Mouse (Mus musculus) liver, embryonic 13.5 days (tissue): ENCODE data around the gene Ddx18. TPM values are rescaled to one million over a fixed set of nuclear protein-coding genes. Genes with fewer than 3 reads are reported as not detected.

Experiments used
- ATAC-seq: fragments of 200-750 bp; cut with Nextera tagmentation; 2 replicates; pipeline ENCODE4 v1.8.0; 2017; ENCODE audit warnings: low read depth, mild to moderate bottlenecking, moderate number of reproducible peaks, moderate library complexity
- DNase-seq: peaks from one replicate; pipeline ENCODE4 v3.0.0; 2022
- H3K27ac ChIP-seq: fragments of 300-500 bp; sonication (generic); 2 replicates; pipeline ENCODE4 v1.5.1; 2015; ENCODE audit warnings: moderate library complexity, mild to moderate bottlenecking, inconsistent platforms
- H3K27me3 ChIP-seq: fragments of 300-500 bp; sonication (generic); 2 replicates; pipeline ENCODE4 v1.6.1; 2015; ENCODE audit warnings: mild to moderate bottlenecking, inconsistent platforms
- H3K36me3 ChIP-seq: fragments of 300-500 bp; sonication (generic); 2 replicates; pipeline ENCODE4 v1.6.1; 2015; ENCODE audit warnings: mild to moderate bottlenecking, inconsistent platforms
- H3K4me1 ChIP-seq: fragments of 300-500 bp; sonication (generic); replicated peaks from 2 replicates; pipeline ENCODE4 v1.6.1; 2015; ENCODE audit warnings: inconsistent platforms
- H3K4me2 ChIP-seq: fragments of 300-500 bp; sonication (generic); 2 replicates; pipeline ENCODE4 v1.6.1; 2015; ENCODE audit warnings: inconsistent platforms, mild to moderate bottlenecking, moderate library complexity
- H3K4me3 ChIP-seq: fragments of 300-500 bp; sonication (generic); replicated peaks from 2 replicates; pipeline ENCODE4 v1.5.1; 2015; ENCODE audit warnings: mild to moderate bottlenecking, inconsistent platforms
- H3K9ac ChIP-seq: fragments of 300-500 bp; sonication (generic); 2 replicates; pipeline ENCODE4 v1.6.1; 2015; ENCODE audit warnings: mild to moderate bottlenecking, inconsistent platforms
- H3K9me3 ChIP-seq: fragments of 300-500 bp; sonication (generic); replicated peaks from 2 replicates; pipeline ENCODE4 v1.6.1; 2016; ENCODE audit warnings: inconsistent platforms
- WGBS: fragments of 180-500 bp; shearing (Covaris S2); methylation state at CpG from one replicate; pipeline ENCODE4 v1.1.7; 2015; ENCODE audit not compliant: insufficient replicate concordance; 5-methylcytosine and 5-hydroxymethylcytosine counted together
- polyA plus RNA-seq: library from polyadenylated mRNA; unstranded; fragments of >200 nt; fragmentation: Nextera tagmentation; extraction: Ambion mirVana; gene quantifications from 2 replicates; pipeline ENCODE4 v1.2.1, GENCODE M21; 2015

Ddx18 gene
- polyA plus RNA-seq, 1 experiment from 2014 or later, result 57.1 TPM

- Histone ChIP-seq H3K4me2 (peak overlapping the region; percentile 36; the same call in 1 of the 2 replicates), H3K9me3 (no peaks in the 10 kb centered on the region), H3K4me3 (no peak overlapping the region), H3K27me3 (peaks cover 33% of the 10 kb centered on the region), H3K36me3 (no peaks in the 10 kb centered on the region), H3K4me1 (no peaks in the 10 kb centered on the region), H3K9ac (no peak overlapping the region), H3K27ac (no peak overlapping the region)
- ATAC-seq, result no peak
- 37% methylated on average over 17 of the region's 17 CpGs for WGBS
- no peak for DNase-seq
Measured at GRCm38 (mm10) chr1:121527061-121527460, 40.7 kb downstream of the Ddx18 start.

GRCm38 (mm10) chr1:121518609-121519008 lies 49.2 kb downstream of the Ddx18 start:
- no peaks in the 10 kb centered on the region for H3K4me1 ChIP-seq
- H3K9ac ChIP-seq, result no peak overlapping the region
- no peak overlapping the region for H3K4me2 ChIP-seq
- H3K9me3 ChIP-seq, result no peaks in the 10 kb centered on the region
- no peak overlapping the region for H3K4me3 ChIP-seq
- 20% methylated on average over 1 of the region's 1 CpGs for WGBS
- DNase-seq, result no peak
- H3K27ac ChIP-seq, result no peak overlapping the region
- no peak for ATAC-seq
- H3K36me3 ChIP-seq, result no peaks in the 10 kb centered on the region
- H3K27me3 ChIP-seq, result no peaks in the 10 kb centered on the region

- H3K4me2 ChIP-seq, result no peak overlapping the region
- 83% methylated on average over 2 of the region's 2 CpGs for WGBS
- no peaks in the 10 kb centered on the region for H3K4me1 ChIP-seq
- no peaks in the 10 kb centered on the region for H3K27me3 ChIP-seq
- H3K9me3 ChIP-seq, result no peaks in the 10 kb centered on the region
- ATAC-seq (no peak), DNase-seq (no peak)
- H3K27ac ChIP-seq, result no peak overlapping the region
- no peaks in the 10 kb centered on the region for H3K36me3 ChIP-seq
- no peak overlapping the region for H3K9ac ChIP-seq
- no peak overlapping the region for H3K4me3 ChIP-seq
Measured at GRCm38 (mm10) chr1:121511966-121512365, 55.8 kb downstream of the Ddx18 start.

- DNase-seq, result no peak
- Histone ChIP-seq H3K9ac (no peak overlapping the region), H3K27me3 (no peaks in the 10 kb centered on the region), H3K36me3 (no peaks in the 10 kb centered on the region), H3K27ac (no peak overlapping the region), H3K4me1 (no peaks in the 10 kb centered on the region), H3K4me2 (no peak overlapping the region), H3K4me3 (no peak overlapping the region), H3K9me3 (no peaks in the 10 kb centered on the region)
- ATAC-seq, result no peak
- 60% methylated on average over 2 of the region's 2 CpGs for WGBS
Measured at GRCm38 (mm10) chr1:121511186-121511585, 56.6 kb downstream of the Ddx18 start.

- Histone ChIP-seq H3K9ac (no peak overlapping the region), H3K9me3 (no peaks in the 10 kb centered on the region), H3K4me2 (no peak overlapping the region), H3K4me1 (no peaks in the 10 kb centered on the region), H3K36me3 (no peaks in the 10 kb centered on the region), H3K4me3 (no peak overlapping the region), H3K27me3 (no peaks in the 10 kb centered on the region), H3K27ac (no peak overlapping the region)
- no peak for DNase-seq
- ATAC-seq, result no peak
- 77% methylated on average over 19 of the region's 19 CpGs for WGBS
Measured at GRCm38 (mm10) chr1:121510420-121511140, 57.2 kb downstream of the Ddx18 start.

- 23% methylated on average over 2 of the region's 2 CpGs for WGBS
- no peaks in the 10 kb centered on the region for H3K36me3 ChIP-seq
- no peak for DNase-seq
Measured at GRCm38 (mm10) chr1:121508729-121509128, 59.1 kb downstream of the Ddx18 start.

More at GRCm38 (mm10) chr1:121508729-121509128, 59.1 kb downstream of the Ddx18 start:
- no peaks in the 10 kb centered on the region for H3K4me1 ChIP-seq
- no peak overlapping the region for H3K9ac ChIP-seq
- H3K27ac ChIP-seq, result no peak overlapping the region
- ATAC-seq, result no peak
- no peak overlapping the region for H3K4me3 ChIP-seq
- no peaks in the 10 kb centered on the region for H3K9me3 ChIP-seq
- no peak overlapping the region for H3K4me2 ChIP-seq
- H3K27me3 ChIP-seq, result no peaks in the 10 kb centered on the region

Other genes starting within 250 kb of the Ddx18 start
- gene Insig2, start 235.4 kb downstream of the Ddx18 start, polyA plus RNA-seq, result 12.8 and 15.9 TPM in 2 replicates
- gene Ccdc93, start 136.9 kb downstream of the Ddx18 start, polyA plus RNA-seq, result 3.7 TPM in 2 replicates
- gene Htr5b, start 39.5 kb downstream of the Ddx18 start, polyA plus RNA-seq, result not detected in 2 replicates